Mouse (Mus musculus): ENCODE measurements around the gene Rnf8. TPM values are rescaled to one million over a fixed set of nuclear protein-coding genes. Genes with fewer than 3 reads are reported as not detected.

Gene Rnf8
- polyA plus RNA-seq, 1 experiment from 2014 or later: 43.6 TPM

DNA sequence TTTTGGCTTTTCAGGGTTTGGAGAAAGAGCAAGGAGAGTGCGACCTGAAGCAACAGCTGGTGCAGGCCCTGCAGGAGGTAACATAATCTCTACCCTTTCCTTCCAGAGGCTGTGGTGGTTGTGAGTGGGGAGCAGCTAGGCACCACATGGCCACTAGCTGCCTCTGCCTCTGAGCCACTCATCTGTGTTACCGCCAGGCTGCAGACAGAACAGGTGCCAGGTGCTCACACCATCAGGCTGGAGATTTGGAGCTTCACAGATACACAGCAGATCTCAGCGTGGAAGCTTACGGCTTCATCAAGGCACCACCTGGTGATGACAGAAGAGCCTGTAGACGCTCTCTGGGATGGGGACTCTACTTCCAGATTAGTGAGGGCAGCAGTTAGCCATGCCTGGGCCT is 14.4 kb downstream of the Rnf8 start:
- ATAC-seq (ENCODE audit: low read depth) (no peak), DNase-seq (no peak)
- Histone ChIP-seq H3K4me2 (peak overlapping the region; percentile 49; the same call in 1 of the 2 replicates), H3K27me3 (no peaks in the 10 kb centered on the region), H3K36me3 (peaks cover 98% of the 10 kb centered on the region), H3K4me1 (replicated peaks) (peaks cover 36% of the 10 kb centered on the region), H3K9me3 (replicated peaks) (no peaks in the 10 kb centered on the region), H3K9ac (peak overlapping the region; percentile 41), H3K27ac (peak overlapping the region; percentile 82), H3K4me3 (replicated peaks) (no peak overlapping the region)
- WGBS (ENCODE audit: insufficient replicate concordance): 91% methylated on average over 5 of the region's 5 CpGs

DNA sequence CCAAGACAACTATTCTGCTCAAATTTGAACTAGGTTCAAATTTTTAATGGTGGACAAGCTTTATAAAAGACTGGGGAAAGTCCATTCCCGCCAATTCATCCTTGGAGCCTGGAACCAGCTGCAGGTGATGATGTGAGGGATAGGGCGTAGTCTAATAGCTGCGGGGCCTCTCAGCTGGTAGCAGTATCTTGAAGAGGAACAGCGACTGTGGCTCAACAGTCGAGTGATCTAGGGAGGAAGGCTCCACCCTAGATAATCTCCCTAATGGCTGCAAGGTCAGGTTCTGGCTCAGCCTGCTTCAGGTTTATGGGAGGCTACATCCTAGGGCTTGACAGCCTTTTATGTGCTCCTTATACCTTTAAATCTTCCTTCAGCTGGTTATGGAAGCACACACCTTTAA is 15.0 kb downstream of the Rnf8 start:
- Histone ChIP-seq H3K4me3 (replicated peaks) (0 out of 2 replicates have a peak overlapping the region, but pooled peaks have one; percentile 6), H3K27ac (peak overlapping the region; percentile 82), H3K4me2 (peak overlapping the region; percentile 49), H3K9me3 (replicated peaks) (no peaks in the 10 kb centered on the region), H3K27me3 (no peaks in the 10 kb centered on the region), H3K36me3 (peaks cover 98% of the 10 kb centered on the region), H3K4me1 (replicated peaks) (peaks cover 36% of the 10 kb centered on the region), H3K9ac (peak overlapping the region; percentile 41)
- 16% methylated on average over 5 of the region's 5 CpGs for WGBS (ENCODE audit: insufficient replicate concordance)
- DNase-seq: peak; percentile 39
- ATAC-seq (ENCODE audit: low read depth): peak; percentile 93

DNA sequence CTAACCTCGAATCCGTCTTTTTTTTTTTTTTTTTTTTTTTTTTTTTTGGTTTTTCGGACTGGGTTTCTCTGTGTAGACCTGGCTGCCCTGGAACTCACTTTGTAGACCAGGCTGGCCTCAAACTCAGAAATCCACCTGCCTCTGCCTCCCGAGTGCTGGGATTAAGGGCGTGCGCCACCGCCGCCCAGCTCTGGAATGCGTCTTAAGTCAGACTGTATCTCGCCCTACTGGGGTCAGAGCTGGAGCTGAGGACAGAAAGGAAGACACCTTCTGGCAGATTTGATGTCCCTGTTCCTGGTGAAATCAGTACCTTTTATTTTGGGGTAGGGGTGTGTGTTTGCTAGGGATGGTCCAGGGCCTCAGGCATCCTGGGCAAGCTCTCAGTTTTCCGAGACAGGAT is 17.7 kb downstream of the Rnf8 start:
- ATAC-seq (ENCODE audit: low read depth) (no peak), DNase-seq (no peak)
- H3K4me2 ChIP-seq: no peak overlapping the region
- WGBS (ENCODE audit: insufficient replicate concordance): 91% methylated on average over 11 of the region's 11 CpGs
- H3K36me3 ChIP-seq: peaks cover 98% of the 10 kb centered on the region
- H3K4me3 ChIP-seq (replicated peaks): no peak overlapping the region
- no peak overlapping the region for H3K27ac ChIP-seq
- no peaks in the 10 kb centered on the region for H3K9me3 ChIP-seq (replicated peaks)
- H3K4me1 ChIP-seq (replicated peaks): peaks cover 48% of the 10 kb centered on the region
- H3K9ac ChIP-seq: no peak overlapping the region
- no peaks in the 10 kb centered on the region for H3K27me3 ChIP-seq

DNA sequence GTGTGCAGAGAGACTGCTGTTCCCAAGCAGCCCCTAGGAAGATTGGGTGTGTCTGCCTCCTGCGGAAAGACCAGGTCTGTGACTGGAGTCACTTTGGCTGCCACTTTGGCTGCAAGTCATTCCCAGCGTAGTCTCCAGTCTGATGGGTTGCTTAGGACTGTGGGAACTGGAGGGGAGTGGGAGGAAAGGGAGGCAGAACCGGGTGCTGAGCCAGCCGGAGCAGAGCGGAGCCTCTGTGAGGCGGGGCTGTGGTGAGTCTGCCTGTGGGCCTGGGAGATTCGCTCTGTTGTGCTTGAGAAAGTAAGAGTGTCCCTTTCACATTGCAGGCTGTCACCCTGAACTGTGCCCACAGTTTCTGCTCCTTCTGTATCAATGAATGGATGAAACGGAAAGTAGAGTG is 20.9 kb downstream of the Rnf8 start:
- H3K27ac ChIP-seq: no peak overlapping the region
- H3K36me3 ChIP-seq: peaks cover 96% of the 10 kb centered on the region
- H3K4me1 ChIP-seq (replicated peaks): peaks cover 40% of the 10 kb centered on the region
- no peaks in the 10 kb centered on the region for H3K9me3 ChIP-seq (replicated peaks)
- H3K9ac ChIP-seq: no peak overlapping the region
- no peaks in the 10 kb centered on the region for H3K27me3 ChIP-seq
- H3K4me3 ChIP-seq (replicated peaks): no peak overlapping the region
- ATAC-seq (ENCODE audit: low read depth) (no peak), DNase-seq (no peak)
- 85% methylated on average over 8 of the region's 8 CpGs for WGBS (ENCODE audit: insufficient replicate concordance)
- no peak overlapping the region for H3K4me2 ChIP-seq

DNA sequence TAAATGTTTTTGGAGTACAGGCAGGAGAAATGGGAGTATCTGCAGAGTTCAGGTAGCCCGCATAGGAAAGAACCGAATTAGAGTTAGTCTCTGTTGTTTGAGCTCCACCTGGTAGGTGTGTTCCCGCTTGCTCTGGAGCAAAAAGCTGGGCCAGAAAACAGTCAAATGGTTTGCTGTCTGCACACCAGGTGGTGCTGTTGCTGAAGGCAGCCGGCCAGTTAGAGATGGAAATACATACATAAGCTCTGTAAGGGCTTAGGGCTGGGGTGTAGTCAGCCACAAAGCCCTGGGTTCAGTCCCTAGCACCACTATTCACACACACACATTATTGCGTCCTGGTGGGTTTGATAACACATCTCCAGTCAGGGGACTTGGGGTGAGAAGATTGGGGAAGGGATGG is 21.5 kb downstream of the Rnf8 start:
- H3K4me2 ChIP-seq: no peak overlapping the region
- no peak overlapping the region for H3K4me3 ChIP-seq (replicated peaks)
- 0 out of 2 replicates have a peak overlapping the region, but pooled peaks have one; percentile 0 for H3K9ac ChIP-seq
- peaks cover 37% of the 10 kb centered on the region for H3K4me1 ChIP-seq (replicated peaks)
- H3K9me3 ChIP-seq (replicated peaks): no peaks in the 10 kb centered on the region
- peak overlapping the region; percentile 36; the same call in 1 of the 2 replicates for H3K27ac ChIP-seq
- H3K36me3 ChIP-seq: peaks cover 96% of the 10 kb centered on the region
- ATAC-seq (ENCODE audit: low read depth) (no peak), DNase-seq (peak; percentile 38)
- H3K27me3 ChIP-seq: no peaks in the 10 kb centered on the region
- 55% methylated on average over 5 of the region's 5 CpGs for WGBS (ENCODE audit: insufficient replicate concordance)

DNA sequence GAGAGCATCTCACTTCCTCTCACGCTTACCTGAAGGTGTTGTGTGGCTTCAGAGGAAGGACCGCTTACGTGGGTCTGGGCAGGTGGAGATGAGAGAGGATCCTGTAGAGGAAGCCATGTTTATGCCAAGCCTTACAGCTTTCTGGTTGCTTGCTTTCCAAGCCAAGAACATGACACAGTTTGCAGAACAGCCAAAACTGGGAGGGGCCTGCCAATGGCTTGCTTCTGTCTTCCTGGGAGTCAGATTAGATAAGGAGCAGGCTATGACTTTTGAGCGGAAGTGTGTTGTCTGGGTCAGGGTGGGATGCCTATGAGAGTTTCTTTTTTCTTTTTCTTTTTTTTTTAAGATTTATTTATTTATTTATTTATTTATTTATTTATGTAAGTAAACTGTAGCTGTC is 22.8 kb downstream of the Rnf8 start:
- no peak overlapping the region for H3K4me3 ChIP-seq (replicated peaks)
- peaks cover 37% of the 10 kb centered on the region for H3K4me1 ChIP-seq (replicated peaks)
- H3K9me3 ChIP-seq (replicated peaks): no peaks in the 10 kb centered on the region
- H3K36me3 ChIP-seq: peaks cover 97% of the 10 kb centered on the region
- peak; percentile 41 for DNase-seq
- H3K9ac ChIP-seq: peak overlapping the region; percentile 44; the same call in 1 of the 2 replicates
- peak; percentile 67 for ATAC-seq (ENCODE audit: low read depth)
- H3K27me3 ChIP-seq: no peaks in the 10 kb centered on the region
- 67% methylated on average over 4 of the region's 4 CpGs for WGBS (ENCODE audit: insufficient replicate concordance)
- H3K4me2 ChIP-seq: peak overlapping the region; percentile 35
- peak overlapping the region; percentile 81 for H3K27ac ChIP-seq

DNA sequence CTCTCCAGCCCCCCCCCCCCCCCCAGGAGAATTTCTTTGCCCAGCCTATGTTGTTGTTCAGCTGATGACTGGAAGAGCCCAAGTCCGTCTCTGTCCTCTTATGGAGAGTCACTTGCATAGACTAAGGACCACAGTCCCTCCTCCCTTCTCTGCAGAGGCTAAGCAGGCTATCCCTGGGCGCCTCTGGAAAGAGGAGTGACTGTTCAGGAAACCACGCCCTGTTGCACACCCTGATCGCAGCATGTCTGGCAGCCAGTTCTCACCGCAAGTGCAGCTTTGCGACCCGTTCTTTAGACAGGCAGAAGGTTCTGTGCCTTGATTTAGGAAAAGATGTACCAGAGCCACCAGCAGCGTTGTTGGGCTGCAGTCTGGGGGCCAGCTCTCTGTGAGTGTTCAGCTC is 23.3 kb downstream of the Rnf8 start:
- H3K4me2 ChIP-seq: peak overlapping the region; percentile 47
- H3K4me1 ChIP-seq (replicated peaks): peaks cover 37% of the 10 kb centered on the region
- peak; percentile 66 for DNase-seq
- peak overlapping the region; percentile 64 for H3K27ac ChIP-seq
- H3K4me3 ChIP-seq (replicated peaks): peak overlapping the region; percentile 14
- no peaks in the 10 kb centered on the region for H3K9me3 ChIP-seq (replicated peaks)
- peaks cover 98% of the 10 kb centered on the region for H3K36me3 ChIP-seq
- H3K27me3 ChIP-seq: no peaks in the 10 kb centered on the region
- peak; percentile 86 for ATAC-seq (ENCODE audit: low read depth)
- WGBS (ENCODE audit: insufficient replicate concordance): 19% methylated on average over 8 of the region's 8 CpGs
- H3K9ac ChIP-seq: peak overlapping the region; percentile 44; the same call in 1 of the 2 replicates

DNA sequence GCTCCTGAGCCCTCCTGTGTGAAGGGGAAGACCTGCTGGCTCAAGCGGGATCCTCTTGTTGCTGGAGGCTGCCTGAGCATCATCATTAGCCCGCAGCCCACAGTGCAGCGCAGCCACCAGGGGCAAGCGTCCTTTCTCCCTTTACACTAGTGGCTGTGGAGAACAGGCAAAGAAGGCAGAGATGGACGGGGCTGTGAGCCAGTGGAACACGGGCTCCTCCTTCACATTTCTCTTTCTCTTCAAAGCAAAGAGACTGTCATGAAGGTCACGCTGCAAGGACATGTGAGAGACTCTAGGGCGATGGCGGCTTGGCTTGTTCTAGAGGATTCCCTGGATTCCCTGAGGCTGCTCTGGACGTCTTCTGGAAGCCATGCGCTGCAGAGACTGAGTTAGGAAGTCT is 26.4 kb downstream of the Rnf8 start:
- Histone ChIP-seq H3K9me3 (replicated peaks) (no peaks in the 10 kb centered on the region), H3K4me1 (replicated peaks) (peaks cover 35% of the 10 kb centered on the region), H3K4me2 (no peak overlapping the region), H3K36me3 (peaks cover 72% of the 10 kb centered on the region), H3K4me3 (replicated peaks) (no peak overlapping the region), H3K27me3 (no peaks in the 10 kb centered on the region), H3K9ac (no peak overlapping the region), H3K27ac (no peak overlapping the region)
- DNase-seq (no peak), ATAC-seq (ENCODE audit: low read depth) (no peak)
- WGBS (ENCODE audit: insufficient replicate concordance): 84% methylated on average over 11 of the region's 11 CpGs

DNA sequence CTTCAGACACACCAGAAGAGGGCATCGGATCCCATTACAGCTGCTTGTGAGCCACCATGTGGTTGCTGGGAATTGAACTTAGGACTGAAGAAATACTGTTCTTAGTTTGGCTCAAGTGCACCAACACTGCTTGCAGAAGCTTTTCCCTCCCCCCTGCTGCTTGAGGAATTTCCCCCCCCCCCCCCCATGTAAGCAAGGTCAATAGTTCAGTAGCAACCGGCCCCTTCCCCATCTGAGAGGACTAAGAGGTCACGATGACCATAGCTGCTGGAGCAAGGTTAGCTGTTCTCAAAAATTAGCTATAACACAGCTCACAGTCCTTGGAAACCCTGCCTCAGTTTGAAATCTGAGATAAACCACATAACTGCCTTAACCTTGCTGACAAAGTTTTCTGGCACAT is 27.6 kb downstream of the Rnf8 start:
- DNase-seq (no peak), ATAC-seq (ENCODE audit: low read depth) (no peak)
- WGBS (ENCODE audit: insufficient replicate concordance): 79% methylated on average over 3 of the region's 3 CpGs
- H3K27me3 ChIP-seq: no peaks in the 10 kb centered on the region
- H3K36me3 ChIP-seq: peaks cover 67% of the 10 kb centered on the region
- no peak overlapping the region for H3K4me2 ChIP-seq
- H3K9me3 ChIP-seq (replicated peaks): no peaks in the 10 kb centered on the region
- peaks cover 23% of the 10 kb centered on the region for H3K4me1 ChIP-seq (replicated peaks)
- H3K4me3 ChIP-seq (replicated peaks): no peak overlapping the region
- H3K27ac ChIP-seq: no peak overlapping the region
- H3K9ac ChIP-seq: no peak overlapping the region

DNA sequence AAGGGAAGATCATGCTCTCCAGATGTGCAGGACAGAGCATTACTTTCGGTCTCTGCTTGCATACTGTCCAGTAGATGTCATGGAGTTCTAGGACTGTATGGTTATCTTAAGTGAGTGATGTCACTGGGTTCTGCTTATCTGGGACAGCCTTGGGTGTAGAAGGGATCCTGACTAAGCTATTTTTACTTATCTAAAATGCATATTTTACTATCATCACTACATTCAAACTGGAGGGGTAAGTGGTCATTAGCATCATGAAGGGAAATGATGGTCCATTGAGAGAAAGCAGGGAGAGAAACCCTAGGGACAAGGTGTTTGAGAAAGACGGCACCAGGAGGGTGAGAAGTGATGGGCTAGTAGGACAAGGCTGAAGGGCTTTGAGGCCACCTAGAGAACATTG is 43.7 kb downstream of the Rnf8 start:
- H3K27me3 ChIP-seq: no peaks in the 10 kb centered on the region
- H3K9me3 ChIP-seq (replicated peaks): no peaks in the 10 kb centered on the region
- peak overlapping the region; percentile 98 for H3K9ac ChIP-seq
- peak overlapping the region; percentile 73 for H3K4me2 ChIP-seq
- H3K27ac ChIP-seq: peak overlapping the region; percentile 99
- H3K36me3 ChIP-seq: peaks cover 24% of the 10 kb centered on the region
- peak; percentile 86 for ATAC-seq (ENCODE audit: low read depth)
- WGBS (ENCODE audit: insufficient replicate concordance): 33% methylated on average over 2 of the region's 2 CpGs
- DNase-seq: peak; percentile 61
- peaks cover 44% of the 10 kb centered on the region for H3K4me1 ChIP-seq (replicated peaks)
- peak overlapping the region; percentile 67 for H3K4me3 ChIP-seq (replicated peaks)

DNA sequence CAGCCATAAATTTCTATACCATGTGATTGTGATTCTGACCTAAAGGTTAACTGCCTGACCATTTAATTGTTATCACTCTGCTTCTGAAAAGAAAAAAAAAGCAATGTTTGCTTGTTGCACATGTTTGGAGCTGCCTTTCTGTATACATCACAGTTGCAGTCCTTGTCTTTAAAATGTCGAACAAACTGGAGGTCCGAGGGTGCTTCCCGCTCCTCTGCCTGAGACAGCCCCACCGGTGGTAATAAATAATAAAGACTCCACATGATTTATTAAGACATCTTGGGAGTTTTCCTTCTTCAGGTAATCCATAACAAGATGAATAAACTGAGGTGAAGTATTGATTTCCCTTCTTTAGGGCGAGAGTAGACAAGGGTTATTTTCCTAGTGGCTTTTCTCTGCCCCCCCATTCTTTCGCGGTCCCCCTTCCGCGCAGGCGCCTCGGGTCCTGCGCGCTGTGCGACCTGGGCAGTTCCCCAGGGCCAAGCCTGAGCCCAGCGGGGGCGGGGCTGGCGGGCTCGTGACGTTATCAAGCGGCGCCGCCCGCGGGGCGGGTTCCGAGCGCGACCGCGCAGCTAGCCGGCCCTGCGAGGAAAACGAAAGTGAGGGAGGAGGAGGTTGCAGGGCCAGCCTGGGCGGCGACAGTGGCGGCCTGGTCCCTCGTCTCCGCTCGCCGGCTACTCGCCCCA is 45.6 kb downstream of the Rnf8 start, which contains the start of gene Cmtr1:
TSS of gene Cmtr1 (plus strand) at position 520 of the 686 bp plus-strand sequence.
- WGBS (ENCODE audit: insufficient replicate concordance): 2% methylated on average over 41 of the region's 41 CpGs
- H3K4me3 ChIP-seq (replicated peaks): peak within 1 kb of the TSS; percentile 96
- peak within 1 kb of the TSS; percentile 98 for H3K9ac ChIP-seq
- peak; percentile 89 for ATAC-seq (ENCODE audit: low read depth)
- H3K36me3 ChIP-seq: peaks cover 27% of the 10 kb centered on the region
- peak; percentile 95 for DNase-seq
- peaks cover 48% of the 10 kb centered on the region for H3K4me1 ChIP-seq (replicated peaks)
- H3K27ac ChIP-seq: peak within 1 kb of the TSS; percentile 99
- no peaks in the 10 kb centered on the region for H3K9me3 ChIP-seq (replicated peaks)
- H3K27me3 ChIP-seq: no peaks in the 10 kb centered on the region
- peak within 1 kb of the TSS; percentile 88 for H3K4me2 ChIP-seq

All from liver, embryonic 13.5 days (tissue).